Mouse (Mus musculus) heart, postnatal 0 days (tissue): Measurements from ENCODE around the gene Peli3.

Source experiments
- CTCF ChIP-seq: IDR thresholded peaks from 2 replicates; pipeline ENCODE4 v1.5.1; 2016; ENCODE audit warnings: antibody characterized with exemption, control low read depth, low read depth
- EP300 ChIP-seq: IDR thresholded peaks from 2 replicates; pipeline ENCODE4 v1.6.1; 2016; ENCODE audit warnings: antibody characterized with exemption, low read depth

DNA sequence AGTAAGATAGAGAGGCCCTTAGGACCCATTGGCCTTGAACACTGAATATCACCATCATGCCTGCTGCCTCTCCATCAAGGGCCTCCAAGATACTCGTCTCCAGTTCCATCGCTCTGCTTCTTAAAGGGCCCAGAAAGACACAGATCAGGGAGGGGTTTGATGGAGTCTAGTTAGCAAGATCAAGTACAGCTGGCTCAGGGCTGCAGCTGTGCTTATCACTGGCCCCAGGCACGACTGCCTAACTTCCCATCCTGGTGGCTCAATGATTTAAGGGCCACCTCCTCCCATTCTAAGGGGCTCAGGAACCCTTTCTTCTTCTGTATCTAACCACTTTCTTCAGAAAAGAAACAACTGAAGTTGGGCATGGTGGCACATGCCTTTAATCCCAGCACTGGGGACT lies 51.1 kb downstream of the Peli3 start:
- TF ChIP-seq CTCF = no peak
- no peak for TF ChIP-seq EP300
